Mouse (Mus musculus): Measurements from ENCODE around the gene Capn1. TPM values are rescaled to one million over a fixed set of nuclear protein-coding genes. Genes with fewer than 3 reads are reported as not detected.
"Not testable (repeated sequence)": the region's sequence is repeated elsewhere in the genome, so short reads cannot be mapped to it uniquely, and the experiment has no call there.

Capn1 gene
- polyA plus RNA-seq (2017; shearing (Covaris generic)): 10 to 100 TPM; 40.2 to 45.3 TPM

GRCm38 (mm10) chr19:6015511-6016315 lies at the start of gene Capn1:
TSS of gene Capn1 (minus strand) at chr19:6015897.
- peak; percentile 74 for ATAC-seq

- ATAC-seq: no peak
Observed at GRCm38 (mm10) chr19:6063081-6063480, 47.4 kb upstream of the Capn1 start.

- ATAC-seq: no peak
Observed at GRCm38 (mm10) chr19:6062418-6062817, 46.7 kb upstream of the Capn1 start.

- peak; percentile 27 for ATAC-seq
Observed at GRCm38 (mm10) chr19:6061641-6062302, 46.1 kb upstream of the Capn1 start.

GRCm38 (mm10) chr19:6061021-6061533 lies 45.4 kb upstream of the Capn1 start, which contains the start of gene Znhit2:
TSS of gene Znhit2 (plus strand) at chr19:6061192.
- peak; percentile 82 for ATAC-seq

- no peak for ATAC-seq
Observed at GRCm38 (mm10) chr19:6058966-6059365, 43.3 kb upstream of the Capn1 start.

- ATAC-seq: no peak
Observed at GRCm38 (mm10) chr19:6058513-6058912, 42.8 kb upstream of the Capn1 start.

- peak; percentile 74 for ATAC-seq
Observed at GRCm38 (mm10) chr19:6057313-6058096, 41.8 kb upstream of the Capn1 start, which contains the start of the genes Mrpl49 and Fau. TSS of gene Mrpl49 (minus strand) at chr19:6057785. TSS of gene Fau (plus strand) at chr19:6057844.

- no peak for ATAC-seq
Observed at GRCm38 (mm10) chr19:6056696-6057095, 41.0 kb upstream of the Capn1 start.

GRCm38 (mm10) chr19:6054296-6054695 lies 38.6 kb upstream of the Capn1 start:
- no peak for ATAC-seq

GRCm38 (mm10) chr19:6052516-6052915 lies 36.8 kb upstream of the Capn1 start:
- ATAC-seq: no peak

GRCm38 (mm10) chr19:6048681-6049410 lies 33.1 kb upstream of the Capn1 start:
- ATAC-seq: no peak

- ATAC-seq: no peak
Observed at GRCm38 (mm10) chr19:6047899-6048166, 32.1 kb upstream of the Capn1 start.

GRCm38 (mm10) chr19:6047154-6047898 lies 31.6 kb upstream of the Capn1 start:
- no peak for ATAC-seq

GRCm38 (mm10) chr19:6046294-6047153 lies 30.8 kb upstream of the Capn1 start, which contains the start of gene Syvn1:
TSS of gene Syvn1 (plus strand) at chr19:6046576.
- ATAC-seq: peak; percentile 91

- ATAC-seq: peak; percentile 36
Observed at GRCm38 (mm10) chr19:6045366-6046293, 29.9 kb upstream of the Capn1 start.

- not testable (repeated sequence) for ATAC-seq
Observed at GRCm38 (mm10) chr19:6044102-6044501, 28.4 kb upstream of the Capn1 start.

GRCm38 (mm10) chr19:6042293-6042692 lies 26.6 kb upstream of the Capn1 start:
- ATAC-seq: no peak

- no peak for ATAC-seq
Observed at GRCm38 (mm10) chr19:6040002-6040401, 24.3 kb upstream of the Capn1 start.
